Mouse (Mus musculus) intestine, embryonic 15.5 days (tissue): ENCODE data around the gene Rbfox2. TPM values are rescaled to one million over a fixed set of nuclear protein-coding genes. Genes with fewer than 3 reads are reported as not detected.

Source experiments
- ATAC-seq: fragments of 200-750 bp; cut with Nextera tagmentation; 2 replicates; pipeline ENCODE4 v1.8.0; 2017; ENCODE audit warnings: moderate TSS enrichment, moderate library complexity
- H3K27ac ChIP-seq: fragments of 300-500 bp; sonication (generic); 2 replicates; pipeline ENCODE4 v1.5.1; 2015; ENCODE audit warnings: mild to moderate bottlenecking, inconsistent platforms
- H3K27me3 ChIP-seq: fragments of 300-500 bp; sonication (generic); replicated peaks from 2 replicates; pipeline ENCODE4 v1.6.1; 2015; ENCODE audit warnings: inconsistent platforms
- H3K36me3 ChIP-seq: fragments of 300-500 bp; sonication (generic); 2 replicates; pipeline ENCODE4 v1.6.1; 2015; ENCODE audit warnings: inconsistent platforms
- H3K4me1 ChIP-seq: fragments of 300-500 bp; sonication (generic); replicated peaks from 2 replicates; pipeline ENCODE4 v1.6.1; 2015; ENCODE audit warnings: inconsistent platforms
- H3K4me2 ChIP-seq: fragments of 300-500 bp; sonication (generic); replicated peaks from 2 replicates; pipeline ENCODE4 v1.6.1; 2015; ENCODE audit warnings: mild to moderate bottlenecking, inconsistent platforms
- H3K4me3 ChIP-seq: fragments of 300-500 bp; sonication (generic); replicated peaks from 2 replicates; pipeline ENCODE4 v1.5.1; 2015; ENCODE audit warnings: inconsistent platforms
- H3K9ac ChIP-seq: fragments of 300-500 bp; sonication (generic); 2 replicates; pipeline ENCODE4 v1.6.1; 2015; ENCODE audit warnings: inconsistent platforms
- H3K9me3 ChIP-seq: fragments of 300-500 bp; sonication (generic); 2 replicates; pipeline ENCODE4 v1.6.1; 2016; ENCODE audit warnings: inconsistent platforms
- WGBS: fragments of 180-500 bp; shearing (Covaris S2); methylation state at CpG from one replicate; pipeline ENCODE4 v1.1.7; 2015; 5-methylcytosine and 5-hydroxymethylcytosine counted together
- polyA plus RNA-seq: library from polyadenylated mRNA; unstranded; fragments of >200 nt; fragmentation: Nextera tagmentation; extraction: Ambion mirVana; gene quantifications from 2 replicates; pipeline ENCODE4 v1.2.1, GENCODE M21; 2015

Gene Rbfox2
- polyA plus RNA-seq, 1 experiment from 2014 or later = 44.8 TPM

- ATAC-seq = peak; percentile 77
- no peaks in the 10 kb centered on the region for H3K36me3 ChIP-seq
- WGBS = 46% methylated on average over 11 of the region's 11 CpGs
- no peak overlapping the region for H3K4me3 ChIP-seq
- H3K4me1 ChIP-seq = peaks cover 26% of the 10 kb centered on the region
- H3K4me2 ChIP-seq = 0 out of 2 replicates have a peak overlapping the region, but pooled peaks have one; percentile 33
- 0 out of 2 replicates have a peak overlapping the region, but pooled peaks have one; percentile 26 for H3K9ac ChIP-seq
- peak overlapping the region; percentile 99 for H3K27ac ChIP-seq
- no peaks in the 10 kb centered on the region for H3K9me3 ChIP-seq
- H3K27me3 ChIP-seq = no peaks in the 10 kb centered on the region
Observed at GRCm38 (mm10) chr15:77036320-77036988, 270.4 kb downstream of the Rbfox2 start.

GRCm38 (mm10) chr15:77035643-77036042, 271.2 kb downstream of the Rbfox2 start:
- no peaks in the 10 kb centered on the region for H3K9me3 ChIP-seq
- H3K4me2 ChIP-seq = no peak overlapping the region
- 67% methylated on average over 3 of the region's 3 CpGs for WGBS
- H3K27ac ChIP-seq = peak overlapping the region; percentile 99
- no peak overlapping the region for H3K9ac ChIP-seq
- no peak overlapping the region for H3K4me3 ChIP-seq
- H3K27me3 ChIP-seq = no peaks in the 10 kb centered on the region
- H3K36me3 ChIP-seq = no peaks in the 10 kb centered on the region
- ATAC-seq = no peak
- H3K4me1 ChIP-seq = peaks cover 26% of the 10 kb centered on the region

GRCm38 (mm10) chr15:77034526-77034925, 272.3 kb downstream of the Rbfox2 start:
- no peaks in the 10 kb centered on the region for H3K27me3 ChIP-seq
- no peaks in the 10 kb centered on the region for H3K36me3 ChIP-seq
- H3K9me3 ChIP-seq = no peaks in the 10 kb centered on the region
- no peak for ATAC-seq
- WGBS = 86% methylated on average over 6 of the region's 6 CpGs
- peaks cover 26% of the 10 kb centered on the region for H3K4me1 ChIP-seq
- H3K4me3 ChIP-seq = no peak overlapping the region
- no peak overlapping the region for H3K27ac ChIP-seq
- no peak overlapping the region for H3K4me2 ChIP-seq
- H3K9ac ChIP-seq = no peak overlapping the region

GRCm38 (mm10) chr15:77031271-77031670, 275.5 kb downstream of the Rbfox2 start:
- ATAC-seq = no peak
- Histone ChIP-seq H3K4me2 (no peak overlapping the region), H3K27me3 (no peaks in the 10 kb centered on the region), H3K4me1 (peaks cover 8% of the 10 kb centered on the region), H3K27ac (no peak overlapping the region), H3K36me3 (no peaks in the 10 kb centered on the region), H3K9ac (no peak overlapping the region), H3K9me3 (no peaks in the 10 kb centered on the region), H3K4me3 (no peak overlapping the region)
- 58% methylated on average over 3 of the region's 3 CpGs for WGBS

- H3K4me3 ChIP-seq = no peak overlapping the region
- no peaks in the 10 kb centered on the region for H3K9me3 ChIP-seq
- no peak overlapping the region for H3K27ac ChIP-seq
- H3K4me2 ChIP-seq = 0 out of 2 replicates have a peak overlapping the region, but pooled peaks have one; percentile 10
- H3K9ac ChIP-seq = no peak overlapping the region
- no peaks in the 10 kb centered on the region for H3K27me3 ChIP-seq
- peak; percentile 45; the same call in 1 of the 2 replicates for ATAC-seq
- H3K4me1 ChIP-seq = no peaks in the 10 kb centered on the region
- 30% methylated on average over 7 of the region's 7 CpGs for WGBS
- no peaks in the 10 kb centered on the region for H3K36me3 ChIP-seq
Observed at GRCm38 (mm10) chr15:77029331-77029991, 277.3 kb downstream of the Rbfox2 start.

Other genes starting within 250 kb of the Rbfox2 start
- gene Apol7a, start 92.1 kb upstream of the Rbfox2 start, polyA plus RNA-seq = 7.8 TPM in 2 replicates
- gene Apol9a, start 104.1 kb upstream of the Rbfox2 start, polyA plus RNA-seq = 0.39 and 0.40 TPM in 2 replicates
- 0.13 and 0.30 TPM in 2 replicates for gene Apol7b, start 140.5 kb upstream of the Rbfox2 start, polyA plus RNA-seq
- gene Apol10a, start 170.0 kb upstream of the Rbfox2 start, polyA plus RNA-seq = 0.09 and 0.18 TPM in 2 replicates
- not detected in 2 replicates for gene Apol11a, start 201.3 kb upstream of the Rbfox2 start, polyA plus RNA-seq
- 3.1 and 3.5 TPM in 2 replicates for gene Apol7c, start 226.3 kb upstream of the Rbfox2 start, polyA plus RNA-seq